Mouse (Mus musculus) layer of hippocampus, adult 11-12 months (tissue): ENCODE measurements at regions not wholly inside any gene's neighbourhood (a gene's known extent, or its start where the extent isn't known, plus 50 kb on each side); places are given as distances from the start of the nearest gene placed in this dataset.

ENCODE experiments used
- DNase-seq: peaks from one replicate; pipeline ENCODE4 v3.0.0; 2022; ENCODE audit warnings: low spot score

DNA sequence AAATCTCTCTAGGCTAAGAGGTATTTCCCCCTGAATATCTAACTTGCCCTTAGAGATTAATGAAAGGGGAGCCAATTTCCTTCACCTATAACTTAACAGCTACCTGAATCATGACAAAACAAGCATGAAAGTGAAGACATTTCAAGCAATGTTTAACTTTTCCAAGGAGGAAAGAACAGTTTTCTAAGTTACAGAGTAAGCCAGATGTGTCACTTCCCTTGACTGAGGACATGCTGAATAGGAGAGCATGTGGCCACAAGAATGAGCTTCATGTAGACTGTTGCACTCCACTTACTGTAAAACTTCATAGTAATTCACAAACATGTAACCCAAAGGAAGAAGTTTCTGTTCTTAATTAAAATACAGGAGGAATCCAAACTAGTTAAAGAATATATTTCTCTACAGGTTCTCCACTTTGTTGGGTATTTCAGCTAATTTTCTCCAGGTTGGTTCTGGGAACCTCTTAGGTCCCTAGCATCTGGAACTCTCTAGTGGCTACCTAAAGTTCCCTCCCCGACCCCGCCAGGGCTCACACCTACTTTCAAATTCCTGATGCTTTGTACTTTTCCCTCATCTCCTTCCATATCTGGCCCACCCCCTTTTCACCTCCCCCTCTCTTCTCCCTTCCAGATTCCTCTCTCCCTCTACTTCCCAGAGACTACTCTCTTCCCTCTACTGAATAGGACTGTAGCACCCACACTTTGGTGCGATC lies 142.0 kb upstream of the Tyrp1 start:
- no peak for DNase-seq

DNA sequence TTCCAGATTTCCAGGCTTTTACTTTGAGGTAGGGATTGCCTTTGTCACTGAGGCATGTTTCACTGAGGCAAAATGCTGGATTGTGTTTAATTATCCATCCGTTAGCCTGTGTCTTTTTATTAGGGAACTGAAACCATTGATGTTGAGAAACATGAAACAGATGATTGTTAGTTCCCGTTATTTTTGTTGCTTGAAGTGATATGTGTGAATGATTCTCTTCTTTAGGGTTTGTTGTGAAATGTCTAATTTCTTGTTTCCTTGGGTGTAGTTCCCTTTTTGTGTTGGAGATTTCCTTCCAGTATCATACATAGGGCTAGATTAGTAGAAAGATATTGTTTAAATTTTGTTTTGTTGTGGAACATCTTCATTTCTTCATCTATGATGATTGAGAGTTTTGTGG lies 121.2 kb upstream of the Tyrp1 start:
- no peak for DNase-seq

DNA sequence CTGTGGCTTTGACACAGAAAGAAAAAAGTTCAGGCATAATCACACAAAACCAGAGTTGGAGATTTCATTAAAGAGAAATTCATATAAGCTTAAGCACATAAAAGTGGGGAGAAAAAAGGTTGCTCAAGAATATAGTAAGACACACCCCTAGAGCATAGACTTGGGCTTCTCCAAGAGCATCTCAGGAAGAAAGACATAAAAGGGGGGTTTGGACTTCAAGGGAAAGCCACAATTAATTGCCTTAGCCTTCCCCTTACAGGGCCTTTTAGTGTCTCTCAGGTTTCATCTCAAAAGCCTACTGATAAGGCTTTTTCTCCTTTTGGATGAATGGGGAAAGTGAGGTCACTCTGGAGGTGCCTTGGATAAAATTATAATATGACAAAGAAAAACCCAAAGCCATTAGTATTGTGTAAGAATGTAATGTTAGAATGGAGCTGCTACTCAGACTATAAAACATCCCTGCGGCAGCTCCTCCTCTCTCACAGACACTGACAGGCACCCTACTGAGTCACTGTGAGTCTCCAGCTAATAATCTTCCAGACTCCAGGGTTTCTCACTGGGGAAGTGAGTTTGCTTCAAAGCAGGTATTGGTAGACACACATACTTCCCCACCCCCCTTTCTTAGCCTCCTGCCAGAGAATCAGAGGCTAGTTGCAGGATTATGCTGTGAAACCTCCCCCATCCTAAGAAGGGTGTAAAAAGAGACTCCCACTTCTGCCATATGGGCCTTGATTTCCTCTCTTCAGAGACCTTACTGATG lies 88.8 kb upstream of the Tyrp1 start:
- no peak for DNase-seq

GRCm38 (mm10) chr4:80752259-80752658 lies 81.7 kb upstream of the Tyrp1 start:
- DNase-seq, result no peak

DNA sequence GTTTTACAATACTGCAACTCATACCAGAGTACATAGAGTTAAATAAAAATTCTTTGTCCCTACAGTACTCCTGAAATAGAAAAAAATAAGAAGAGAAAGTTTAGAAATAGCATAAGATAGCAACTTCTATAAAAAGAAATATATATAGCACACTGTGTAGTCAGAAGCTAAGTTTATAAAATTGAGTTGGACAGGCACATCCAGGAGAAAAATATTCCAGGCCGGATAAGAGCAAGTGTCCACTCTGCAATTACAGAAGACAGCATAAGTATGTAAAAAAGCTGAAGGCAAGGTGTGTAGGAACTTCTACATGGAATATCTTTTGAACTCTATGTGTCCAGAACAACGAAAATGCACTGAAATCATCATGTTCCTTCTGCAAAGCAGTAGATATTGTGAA lies 77.8 kb upstream of the Tyrp1 start:
- DNase-seq, result no peak

- DNase-seq, result no peak
These were observed 69.9 kb upstream of the Tyrp1 start for GRCm38 (mm10) chr4:80764024-80764423.

GRCm38 (mm10) chr4:80765781-80766180 lies 68.1 kb upstream of the Tyrp1 start:
- peak; percentile 74 for DNase-seq

DNA sequence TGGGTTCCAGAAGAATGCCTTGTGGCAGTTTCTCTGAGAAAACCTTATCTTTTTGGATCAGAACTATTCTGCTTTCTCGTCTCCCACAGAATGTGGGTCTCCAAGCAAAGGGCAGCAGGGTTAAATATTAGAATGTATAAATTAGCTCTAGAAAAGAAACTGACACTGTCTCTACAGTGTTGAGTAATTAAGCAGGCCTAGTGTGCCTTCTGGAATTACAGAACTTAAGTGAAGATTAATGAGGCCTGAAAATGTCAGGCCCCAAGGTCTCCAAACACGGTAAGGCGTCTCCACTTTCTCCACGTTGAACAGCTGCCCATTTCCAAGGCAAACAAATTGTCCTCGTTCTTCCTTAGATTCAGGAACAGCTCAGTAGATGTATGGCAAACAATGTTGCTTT lies 66.5 kb upstream of the Tyrp1 start:
- DNase-seq, result no peak
